Mouse (Mus musculus) Patski (cell line): ENCODE data around the gene Tmem200b. TPM values are rescaled to one million over a fixed set of nuclear protein-coding genes. Genes with fewer than 3 reads are reported as not detected.

Experiments
- ATAC-seq: fragments of 100-300 bp; one replicate; pipeline ENCODE4 v1.8.0; 2021
- CTCF ChIA-PET: fragments of 350-600 bp; sonication (Branson Sonifier 250); formaldehyde crosslinking; loops from one replicate; lab custom pipeline; 2022; ENCODE audit warnings: inconsistent platforms; lab: Charles Lee
- POLR2A ChIA-PET: fragments of 350-600 bp; sonication (Branson Sonifier 250); formaldehyde crosslinking; loops from one replicate; lab custom pipeline; 2022; ENCODE audit warnings: antibody characterized with exemption, inconsistent platforms; lab: Charles Lee
- DNase-seq: peaks from one replicate; pipeline ENCODE4 v3.0.0-alpha.2; 2011; ENCODE audit warnings: low read depth, low spot score
- H3K27me3 ChIP-seq: fragments of 371-371 bp; one replicate; pipeline ENCODE4 v1.5.1; 2021
- CTCF ChIP-seq: fragments of 100-300 bp; IDR thresholded peaks from one replicate; pipeline ENCODE4 v1.5.1; 2021
- in situ Hi-C: fragments of 300-500 bp; cut with MboI; formaldehyde crosslinking; loops from 3 replicates; pipeline ENCODE4 v1.11.1; 2018; ENCODE audit warnings: low pct_unique_long_range_greater_than_20kb, mixed read lengths
- polyA plus RNA-seq: library from polyadenylated mRNA; unstranded; gene quantifications from one replicate; pipeline ENCODE4 v1.2.3, GENCODE M21; 2021

The Tmem200b gene
- polyA plus RNA-seq, 1 experiment from 2014 or later = not detected

DNA sequence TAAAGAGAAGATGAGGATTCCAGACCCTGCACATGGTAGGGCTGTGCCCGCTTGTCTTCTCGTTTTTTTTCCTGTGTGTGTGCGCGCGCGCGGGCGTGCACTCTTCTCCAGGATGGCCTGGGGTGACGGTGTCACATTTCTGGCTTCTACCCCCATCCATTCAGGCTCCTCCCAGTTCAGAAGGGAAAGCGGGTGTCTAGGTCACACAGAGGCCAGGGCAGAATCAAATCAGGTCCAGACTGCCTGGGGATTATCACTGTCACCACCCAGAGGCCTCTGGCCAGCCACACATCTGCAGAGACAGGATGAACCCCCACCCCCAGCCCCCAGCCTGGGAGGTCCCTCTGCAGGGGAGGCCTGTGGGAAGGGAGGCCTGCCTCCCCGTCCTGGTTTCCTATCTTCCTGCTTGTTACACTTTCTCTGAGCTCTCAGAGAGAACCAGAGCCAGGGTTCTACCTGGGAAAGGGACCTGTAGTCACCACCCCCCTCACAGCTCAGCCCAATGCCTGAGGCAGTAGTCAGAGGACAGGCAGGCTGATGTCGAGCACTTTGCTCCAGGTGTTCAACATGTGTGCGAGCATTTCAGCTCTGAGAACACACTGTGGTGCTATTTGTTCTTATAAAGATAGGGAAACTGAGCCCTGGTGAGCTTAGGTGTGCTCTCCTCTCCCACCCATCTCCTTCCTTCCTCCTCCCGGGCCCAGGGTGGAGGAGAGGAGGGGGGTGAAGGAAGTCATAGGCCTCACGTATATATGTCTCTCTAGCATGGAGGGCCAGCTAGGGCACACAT is 2.7 kb upstream of the Tmem200b start:
- no peaks in the 10 kb centered on the region for H3K27me3 ChIP-seq
- TF ChIP-seq CTCF = no peak
- ATAC-seq = no peak
- POLR2A ChIA-PET = interaction anchor here (0.6 kb wide), 1 partner anchor 9 kb away, joined by 3 read pairs; no protein-coding TSS in a partner anchor
- no peak for DNase-seq
- CTCF ChIA-PET = interaction anchor here (1.1 to 2.8 kb wide), 2 partner anchors 14 to 161 kb away, joined by 3 to 9 read pairs; no protein-coding TSS in a partner anchor
- in situ Hi-C loops = no loop called here

DNA sequence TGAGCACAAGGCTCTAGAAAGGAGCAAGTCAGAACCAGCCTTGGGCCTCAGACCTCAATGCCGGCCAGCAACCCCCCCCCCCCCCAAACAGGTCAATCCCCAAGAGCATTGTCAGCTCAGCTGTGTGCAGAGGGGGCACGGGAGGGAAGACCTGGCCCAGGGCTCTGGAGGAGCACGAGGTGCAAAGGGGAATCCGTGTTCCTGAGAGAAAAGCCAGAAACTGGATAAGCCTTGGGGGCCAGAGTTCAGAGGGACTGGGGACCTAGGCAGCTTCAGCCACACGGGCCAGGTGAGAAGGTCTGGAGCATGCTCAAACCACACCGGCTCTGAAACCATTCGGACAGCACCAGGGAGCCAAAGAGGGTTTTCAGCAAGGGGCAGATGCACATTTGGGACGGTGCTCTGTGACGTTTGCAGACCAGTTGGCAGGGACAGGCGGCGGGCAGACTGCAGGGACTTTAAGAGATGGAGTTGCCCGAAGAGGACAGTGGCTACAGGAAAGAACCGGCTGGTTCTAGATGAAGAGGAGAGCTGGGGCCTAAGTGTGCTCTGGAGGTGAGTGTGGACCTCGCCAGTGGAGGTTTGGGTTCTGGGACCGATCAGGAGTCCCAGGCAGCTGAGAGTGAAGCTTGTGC is 1.9 kb upstream of the Tmem200b start:
- ChIA-PET POLR2A (no interaction called here), CTCF (no interaction called here)
- H3K27me3 ChIP-seq = no peaks in the 10 kb centered on the region

DNA sequence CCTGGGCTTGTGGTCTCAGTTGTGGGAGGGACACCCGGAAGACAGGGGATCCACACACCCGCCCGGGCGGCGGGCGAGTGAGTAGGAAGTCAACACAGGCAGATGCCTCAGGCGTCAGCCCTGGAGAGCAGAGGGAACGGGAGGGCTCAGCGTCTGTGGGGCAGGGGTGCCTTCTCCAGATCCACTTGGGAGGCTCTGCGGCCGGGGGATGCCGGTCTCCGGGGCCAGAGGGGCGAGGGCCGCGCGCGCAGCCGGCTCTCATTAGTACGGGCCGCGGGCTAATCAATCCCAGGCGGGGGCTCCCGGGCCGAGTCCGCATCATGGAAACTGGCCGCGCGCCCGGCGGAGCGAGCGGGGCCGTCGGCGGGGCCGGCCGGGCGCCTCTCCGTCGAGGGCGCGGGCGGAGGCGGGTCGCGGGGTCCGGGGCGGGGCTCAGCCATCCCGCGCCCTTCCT is 1.4 kb upstream of the Tmem200b start:
- no peaks in the 10 kb centered on the region for H3K27me3 ChIP-seq
- in situ Hi-C loops = no loop called here
- POLR2A ChIA-PET = no interaction called here
- ATAC-seq (no peak), DNase-seq (no peak)
- TF ChIP-seq CTCF = no peak
- CTCF ChIA-PET = no interaction called here

More for the DNA sequence above, 1.9 kb upstream of the Tmem200b start:
- no peak for TF ChIP-seq CTCF
- DNase-seq (no peak), ATAC-seq (no peak)
- in situ Hi-C loops = no loop called here

DNA sequence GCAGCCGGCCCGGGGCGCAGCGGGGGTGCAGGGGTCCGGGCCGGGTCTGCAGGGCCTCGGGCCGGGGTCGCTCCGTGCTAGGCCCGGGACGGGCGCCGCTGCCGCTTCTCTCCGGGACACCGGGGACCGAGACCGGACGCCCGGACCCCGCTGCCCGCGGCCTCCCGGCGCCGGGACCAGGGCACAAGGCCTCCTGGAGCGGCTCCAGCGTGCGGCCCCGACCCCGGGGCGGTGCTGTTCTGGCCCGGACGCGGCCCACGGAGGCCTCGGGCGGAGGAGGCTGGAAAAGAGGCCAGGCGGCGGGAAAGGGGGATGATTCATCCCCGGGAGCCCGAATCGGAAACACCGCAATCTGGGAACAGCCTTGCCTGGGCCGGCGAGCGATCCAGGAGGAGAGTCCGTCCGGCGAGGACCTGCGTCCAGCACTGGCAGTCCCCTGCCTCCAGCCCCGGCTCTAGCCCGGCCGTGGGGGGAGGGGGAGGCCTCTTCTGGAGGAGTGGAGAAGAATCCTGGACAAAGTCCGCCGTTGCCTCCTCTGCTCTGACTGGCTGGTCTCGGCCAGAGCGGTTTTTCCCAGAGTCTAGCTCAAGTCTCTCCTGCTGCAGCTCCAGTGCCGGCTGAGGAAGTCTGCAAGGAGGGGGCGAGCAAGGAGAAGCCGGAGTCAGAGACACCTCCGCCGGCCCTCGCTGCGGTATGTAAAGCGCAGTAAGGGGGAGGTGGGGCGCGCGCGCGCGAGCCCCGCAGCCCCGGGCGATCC is 798 bp upstream of the Tmem200b start:
- DNase-seq = no peak
- ATAC-seq = no peak
- no peak for TF ChIP-seq CTCF
- no peaks in the 10 kb centered on the region for H3K27me3 ChIP-seq
- ChIA-PET POLR2A (no interaction called here), CTCF (no interaction called here)
- in situ Hi-C loops = no loop called here

DNA sequence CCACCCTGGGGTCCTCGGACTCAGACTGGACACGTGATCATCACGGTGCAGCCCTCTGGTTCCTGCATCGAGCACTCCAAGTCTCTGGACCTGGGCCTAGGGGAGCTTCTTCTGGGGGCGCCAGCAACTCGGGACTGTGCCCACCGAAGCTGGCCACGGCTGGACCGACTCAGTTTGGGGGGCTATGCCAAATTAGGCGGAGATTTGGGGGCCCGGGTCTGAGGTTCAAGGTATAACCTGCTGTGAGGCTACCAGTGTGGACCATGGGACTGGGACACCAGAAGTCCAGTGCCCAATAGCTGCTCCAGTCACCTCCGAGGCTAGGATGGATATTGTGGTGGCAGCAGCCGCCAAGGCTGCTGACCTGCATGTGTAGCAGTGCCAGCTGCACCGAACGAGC is 833 bp downstream of the Tmem200b start:
- no peak for TF ChIP-seq CTCF
- H3K27me3 ChIP-seq = no peaks in the 10 kb centered on the region
- CTCF ChIA-PET = no interaction called here
- ATAC-seq (no peak), DNase-seq (no peak)
- POLR2A ChIA-PET = no interaction called here
- in situ Hi-C loops = no loop called here

DNA sequence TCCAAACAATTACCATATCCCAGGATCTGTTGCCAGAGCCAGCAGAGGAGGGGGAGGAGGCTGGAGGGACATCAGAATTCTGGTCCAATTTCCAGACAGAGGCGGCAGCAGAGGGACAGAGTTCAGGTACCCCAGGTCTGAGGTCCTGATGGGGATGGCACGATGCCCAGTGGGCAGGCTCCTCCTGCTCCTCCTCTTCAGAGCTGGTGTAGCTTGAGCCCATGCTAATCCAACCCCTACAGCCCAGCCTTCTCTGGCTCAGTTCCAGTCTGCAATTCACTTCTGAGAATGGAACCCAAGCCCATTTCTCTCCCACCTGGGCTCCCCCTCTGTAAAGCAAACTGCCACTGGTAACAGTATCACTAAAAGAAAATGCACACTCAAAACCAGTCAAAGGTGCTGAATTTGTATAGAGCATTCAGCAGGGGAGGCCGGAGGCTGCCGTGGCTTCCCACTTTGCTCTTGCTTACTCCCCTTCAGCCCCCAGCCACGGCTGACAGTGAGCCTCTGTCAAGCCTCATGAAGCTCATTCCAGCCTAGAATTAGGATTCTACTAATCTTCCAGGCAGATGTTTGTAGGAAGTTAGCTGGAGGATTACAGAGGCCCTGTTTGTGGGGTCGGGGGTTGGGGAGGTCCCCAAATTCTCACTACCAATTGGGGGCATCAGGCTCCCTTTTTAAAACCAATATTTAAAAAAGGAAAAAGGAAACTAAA is 2.7 kb downstream of the Tmem200b start:
- ChIA-PET POLR2A (no interaction called here), CTCF (no interaction called here)
- no peak for DNase-seq
- TF ChIP-seq CTCF = no peak
- no peaks in the 10 kb centered on the region for H3K27me3 ChIP-seq
- in situ Hi-C loops = no loop called here
- no peak for ATAC-seq

DNA sequence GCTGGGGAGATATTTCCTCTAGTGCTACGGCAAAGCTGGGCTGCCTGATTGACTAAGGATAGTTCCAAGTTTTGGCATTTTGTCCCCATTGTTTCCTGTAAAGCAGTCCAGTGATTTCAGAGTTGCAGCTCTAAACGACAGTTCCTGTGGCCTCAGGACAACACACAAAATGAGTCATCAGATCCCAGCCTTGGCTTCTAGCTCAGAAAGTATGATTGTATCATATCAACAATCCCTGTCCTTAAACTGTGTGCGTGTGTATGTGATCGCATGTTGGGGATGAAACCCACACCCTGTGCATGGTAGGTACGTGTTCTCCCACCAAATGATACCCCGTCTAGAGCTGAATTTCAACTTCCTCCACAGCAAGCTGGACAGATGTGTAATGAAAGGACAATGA is 7.6 kb downstream of the Tmem200b start:
- ATAC-seq = no peak
- in situ Hi-C loops = no loop called here
- no peak for DNase-seq
- ChIA-PET POLR2A (no interaction called here), CTCF (interaction anchor here (1.2 to 1.6 kb wide), 2 partner anchors 27 to 30 kb away, joined by 3 to 5 read pairs; no protein-coding TSS in a partner anchor)
- no peaks in the 10 kb centered on the region for H3K27me3 ChIP-seq
- TF ChIP-seq CTCF = no peak

DNA sequence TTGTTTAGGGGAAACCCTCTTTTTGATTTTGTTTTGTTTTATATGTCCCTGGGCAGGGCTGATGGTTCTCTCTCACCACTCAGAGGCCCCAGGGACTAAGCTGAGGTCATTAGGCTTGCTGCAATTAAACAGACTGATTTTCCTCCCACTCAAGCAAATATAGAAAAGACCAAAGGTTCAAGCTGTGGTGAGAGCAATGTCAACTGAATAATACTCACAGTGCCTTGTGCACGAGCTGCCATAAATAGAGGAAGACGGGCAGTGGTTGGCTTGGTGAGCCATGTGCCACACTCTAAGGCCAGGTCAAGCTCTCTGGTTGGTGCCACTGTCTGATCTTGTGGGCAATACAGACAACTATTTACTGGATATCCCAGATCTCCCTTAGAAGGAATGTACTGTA is 17.9 kb downstream of the Tmem200b start:
- ChIA-PET POLR2A (no interaction called here), CTCF (interaction anchor here (1.2 to 1.3 kb wide), 2 partner anchors 9 to 57 kb away, joined by 3 read pairs; no protein-coding TSS in a partner anchor)
- no peaks in the 10 kb centered on the region for H3K27me3 ChIP-seq
- DNase-seq (no peak), ATAC-seq (no peak)
- in situ Hi-C loops = no loop called here
- no peak for TF ChIP-seq CTCF

DNA sequence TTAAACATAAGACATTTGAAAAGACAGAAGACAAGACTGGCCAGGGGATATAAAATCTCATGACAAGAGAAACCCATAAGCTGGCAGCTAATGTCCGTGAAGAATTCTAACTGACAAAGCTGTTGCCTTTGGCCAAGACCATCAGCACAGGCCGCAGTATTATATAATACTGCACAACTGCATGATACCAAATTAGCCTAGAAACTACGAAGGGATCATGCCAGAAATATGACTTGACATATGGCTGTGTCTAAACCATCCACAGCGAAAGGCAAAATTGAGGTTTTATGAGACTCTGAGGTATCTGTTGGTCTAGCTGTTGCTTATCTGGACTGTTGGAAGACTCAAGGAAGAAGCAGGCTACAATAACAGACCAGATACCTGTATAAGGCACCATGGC is 19.3 kb downstream of the Tmem200b start:
- CTCF ChIA-PET = no interaction called here
- in situ Hi-C loops = no loop called here
- DNase-seq (no peak), ATAC-seq (no peak)
- TF ChIP-seq CTCF = no peak
- no peaks in the 10 kb centered on the region for H3K27me3 ChIP-seq
- POLR2A ChIA-PET = no interaction called here

DNA sequence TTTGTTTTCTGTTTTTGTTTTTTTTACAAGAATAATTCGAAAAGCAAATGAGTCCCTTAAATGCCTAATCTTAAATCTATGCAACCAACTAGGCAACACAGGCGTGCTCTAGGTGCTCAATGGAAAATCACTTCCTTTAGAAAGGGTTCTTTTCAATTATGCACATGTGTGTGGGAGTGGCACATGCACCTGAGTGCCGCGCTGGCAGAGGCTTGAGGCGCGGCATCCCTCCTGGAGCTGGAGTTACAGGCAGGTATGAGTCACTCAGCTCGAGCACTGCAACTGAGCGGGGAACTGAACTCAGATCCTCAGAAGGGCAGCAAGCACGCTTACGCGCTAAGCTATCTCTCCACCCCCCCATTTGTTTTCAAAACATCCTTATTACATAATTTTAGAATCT is 26.3 kb downstream of the Tmem200b start:
- no peak for DNase-seq
- no peaks in the 10 kb centered on the region for H3K27me3 ChIP-seq
- in situ Hi-C loops = no loop called here
- ChIA-PET POLR2A (interaction anchor here (1.2 to 1.8 kb wide), 2 partner anchors 9 to 11 kb away, joined by 3 to 6 read pairs; no protein-coding TSS in a partner anchor), CTCF (interaction anchor here (2.1 kb wide), 1 partner anchor 14 kb away, joined by 6 read pairs; no protein-coding TSS in a partner anchor)
- TF ChIP-seq CTCF = no peak
- no peak for ATAC-seq
